ENCODE assay signal across 21 mouse cellular contexts in the genomic region with DNA sequence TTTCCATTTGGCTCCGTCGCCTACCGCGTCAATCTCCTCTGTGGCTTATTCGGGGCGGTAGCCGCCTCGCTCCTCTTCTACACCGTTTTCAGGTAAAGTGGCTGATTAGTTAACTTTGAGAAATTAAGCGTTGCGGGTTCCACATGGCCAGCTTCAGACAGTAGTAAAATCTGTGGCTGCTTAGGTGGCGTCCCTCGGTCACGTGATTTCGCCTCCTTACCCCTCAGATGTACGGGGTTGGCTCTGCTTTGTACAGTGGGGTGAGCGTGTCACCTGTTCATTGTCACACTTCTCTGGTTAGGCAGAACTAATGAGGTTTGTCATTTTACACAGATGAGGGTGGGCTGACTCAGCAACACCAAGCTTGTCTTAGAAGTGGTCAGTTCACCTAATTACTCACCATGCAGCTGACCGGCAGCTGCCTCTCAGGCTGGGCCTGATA. TPM values are rescaled to one million over a fixed set of nuclear protein-coding genes. Genes with fewer than 3 reads are reported as not detected.
A peak's percentile ranks its signal among the peaks of the same experiment; 100 is the strongest.
DNase-seq lines count a peak whose midpoint lies in the region; ATAC-seq and TF ChIP-seq lines count a peak whose summit lies in the region.
"Had no signal": no experiment of that assay in that cellular context is flagged by ENCODE, and none has a peak within 500 bp of the region (broad histone marks: within the 10 kb centered on the region; RNA-seq: fewer than 3 reads in every experiment).

No protein-coding gene starts in this region.

- TF ChIP-seq CTCF in C2C12 (IDR thresholded peaks at IDR 0.05; ENCODE audit: control insufficient read depth, insufficient read depth, insufficient read length) (no peak), E14TG2a.4 (conservative IDR thresholded peaks at IDR 0.05; ENCODE audit: low read length) (no peak)

- H3K9ac ChIP-seq in heart, embryonic 13.5 days, result no peak overlapping the region
- H3K9ac ChIP-seq in midbrain, embryonic 15.5 days, result no peak overlapping the region
- H3K9ac ChIP-seq: embryonic facial prominence, embryonic 13.5 days; forebrain, postnatal 0 days; hindbrain, embryonic 12.5 days; liver, postnatal 0 days; neural tube, embryonic 13.5 days had no signal

- no peak overlapping the region for H3K27ac ChIP-seq in heart, embryonic 13.5 days (replicated peaks)
- H3K27ac ChIP-seq in midbrain, embryonic 15.5 days, result peak overlapping the region; percentile 12; the same call in 1 of the 2 replicates
- H3K27ac ChIP-seq: embryonic facial prominence, embryonic 13.5 days; hindbrain, embryonic 12.5 days; limb, embryonic 10.5 days; neural tube, embryonic 13.5 days had no signal

- WGBS in heart, embryonic 13.5 days, result 66% methylated on average over 18 of the region's 18 CpGs
- WGBS in midbrain, embryonic 15.5 days, result 63% methylated on average over 18 of the region's 18 CpGs

- H3K27me3 ChIP-seq in heart, embryonic 13.5 days (replicated peaks), result peaks cover 17% of the 10 kb centered on the region
- H3K27me3 ChIP-seq in C2C12 (ENCODE audit: control insufficient read depth, insufficient read depth, insufficient read length) (no peaks in the 10 kb centered on the region), E14TG2a.4 (ENCODE audit: insufficient read depth, low read length) (peaks cover 5% of the 10 kb centered on the region; the same call in 1 of the 2 replicates)
- H3K27me3 ChIP-seq in midbrain, embryonic 15.5 days (replicated peaks), result no peaks in the 10 kb centered on the region
- H3K27me3 ChIP-seq: embryonic facial prominence, embryonic 13.5 days; hindbrain, embryonic 12.5 days; neural tube, embryonic 13.5 days had no signal

- peaks cover 8% of the 10 kb centered on the region for H3K36me3 ChIP-seq in heart, embryonic 13.5 days
- no peaks in the 10 kb centered on the region for H3K36me3 ChIP-seq in C2C12 (ENCODE audit: control insufficient read depth, insufficient read depth)
- no peaks in the 10 kb centered on the region for H3K36me3 ChIP-seq in E14TG2a.4 (ENCODE audit: insufficient read depth, low read length)
- H3K36me3 ChIP-seq in midbrain, embryonic 15.5 days (replicated peaks), result 0 out of 2 replicates have a peak, but pooled peaks cover 3% of the 10 kb centered on the region

- H3K79me2 ChIP-seq in C2C12 (ENCODE audit: control insufficient read depth, insufficient read depth), result peaks cover 13% of the 10 kb centered on the region

- H3K4me1 ChIP-seq in heart, embryonic 13.5 days, result peaks cover 30% of the 10 kb centered on the region
- H3K4me1 ChIP-seq in E14TG2a.4 (replicated peaks; ENCODE audit: low read depth, low read length), result peaks cover 9% of the 10 kb centered on the region
- peaks cover 27% of the 10 kb centered on the region for H3K4me1 ChIP-seq in midbrain, embryonic 15.5 days

- H3K9me3 ChIP-seq in heart, embryonic 13.5 days, result no peaks in the 10 kb centered on the region
- H3K9me3 ChIP-seq in E14TG2a.4 (ENCODE audit: low read length), result no peaks in the 10 kb centered on the region
- H3K9me3 ChIP-seq in midbrain, embryonic 15.5 days, result no peaks in the 10 kb centered on the region
- H3K9me3 ChIP-seq: embryonic facial prominence, embryonic 13.5 days; hindbrain, embryonic 12.5 days; limb, embryonic 10.5 days; neural tube, embryonic 13.5 days had no signal

- DNase-seq in heart, adult 18-20 months, result no peak
- DNase-seq in urinary bladder, postnatal 25 days (ENCODE audit: low spot score), result no peak
- DNase-seq in gastrocnemius, postnatal 25 days, result no peak
- DNase-seq: adrenal gland, adult 2 months; cerebellum, adult 2 months; forebrain, postnatal 0 days; kidney, adult 8-10 months; kidney, postnatal 25 days; liver, postnatal 0 days; lung, postnatal 10 days; right cerebral cortex, postnatal 14 days; spleen, adult 18-20 months had no signal

- ATAC-seq in heart, embryonic 13.5 days (ENCODE audit: extremely low read depth, insufficient number of reproducible peaks, low FRiP score, low TSS enrichment), result no peak
- ATAC-seq in midbrain, embryonic 15.5 days (replicated peaks), result no peak
- ATAC-seq: forebrain, postnatal 0 days; inflammation-experienced regulatory T-cells, adult 6 months; liver, postnatal 0 days had no signal

- peak overlapping the region; percentile 28; the same call in 1 of the 2 replicates for H3K4me2 ChIP-seq in heart, embryonic 13.5 days
- 0 out of 2 replicates have a peak overlapping the region, but pooled peaks have one; percentile 0 for H3K4me2 ChIP-seq in midbrain, embryonic 15.5 days
- H3K4me2 ChIP-seq: embryonic facial prominence, embryonic 13.5 days; hindbrain, embryonic 12.5 days; neural tube, embryonic 13.5 days had no signal

- no peak overlapping the region for H3K4me3 ChIP-seq in heart, embryonic 13.5 days
- H3K4me3 ChIP-seq in C2C12 (ENCODE audit: insufficient read depth, poor library complexity, severe bottlenecking) (no peak overlapping the region), E14TG2a.4 (replicated peaks; ENCODE audit: low read length) (peak overlapping the region; percentile 17; the same call in 1 of the 2 replicates)
- no peak overlapping the region for H3K4me3 ChIP-seq in midbrain, embryonic 15.5 days
- H3K4me3 ChIP-seq: embryonic facial prominence, embryonic 13.5 days; hindbrain, embryonic 12.5 days; limb, embryonic 10.5 days; neural tube, embryonic 13.5 days had no signal

- no peaks in the 10 kb centered on the region for H3K79me3 ChIP-seq in C2C12 (ENCODE audit: low read depth)

- H3ac ChIP-seq in C2C12 (ENCODE audit: control insufficient read depth, insufficient read length, low read depth), result peak overlapping the region; percentile 15

TF ChIP-seq in C2C12, 6 proteins besides CTCF, POLR2A, EP300 and RAD21:
- TF ChIP-seq CEBPB (IDR thresholded peaks at IDR 0.05; ENCODE audit: low read depth) (no peak), MYOG (IDR thresholded peaks at IDR 0.05; ENCODE audit: control insufficient read depth, extremely low read depth, insufficient read length) (no peak), MYOD1 (IDR thresholded peaks at IDR 0.05; ENCODE audit: control insufficient read depth, insufficient read length, low read depth) (peak; percentile 92), USF1 (IDR thresholded peaks at IDR 0.05; ENCODE audit: low read depth) (peak; percentile 51)

RNA-seq across cellular contexts. Expression of a gene that starts 6.1 kb away (rescaled TPM):
- polyA plus RNA-seq in heart, embryonic 13.5 days (2015; fragmentation: Nextera tagmentation; extraction: Ambion mirVana), result 11.7 and 12.2 TPM in 2 replicates
- 10 to 100 TPM in 1 of 2 experiments, 1 to 10 TPM in 1; 8.6 to 12.2 TPM for total RNA-seq in heart, adult 18-20 months (2021)
- polyA plus RNA-seq in C2C12 (2012; fragmentation: generic; extraction: Trizol), result 4.1 TPM
- 17.7 and 20.1 TPM in 2 replicates for polyA plus RNA-seq in midbrain, embryonic 15.5 days (2015; fragmentation: Nextera tagmentation; extraction: Ambion mirVana)
- total RNA-seq in gastrocnemius, postnatal 25 days (2021), result 1 to 10 TPM; 4.3 to 5.8 TPM
